Mouse (Mus musculus): ENCODE measurements around the gene Gm10229.
"Not testable (repeated sequence)": the region's sequence is repeated elsewhere in the genome, so short reads cannot be mapped to it uniquely, and the experiment has no call there.

Gene Gm10229

GRCm38 (mm10) chr16:89014984-89015383 is at the start of gene Gm10229:
TSS of gene Gm10229 (plus strand) at chr16:89015284.
- DNase-seq, result not testable (repeated sequence)

- no peak for DNase-seq
Measured at GRCm38 (mm10) chr16:89010659-89011058, 4.4 kb upstream of the Gm10229 start, which contains the start of gene Krtap22-2. TSS of gene Krtap22-2 (minus strand) at chr16:89010759.

- DNase-seq, result no peak
Measured at GRCm38 (mm10) chr16:89013973-89014372, 1.1 kb upstream of the Gm10229 start.

DNA sequence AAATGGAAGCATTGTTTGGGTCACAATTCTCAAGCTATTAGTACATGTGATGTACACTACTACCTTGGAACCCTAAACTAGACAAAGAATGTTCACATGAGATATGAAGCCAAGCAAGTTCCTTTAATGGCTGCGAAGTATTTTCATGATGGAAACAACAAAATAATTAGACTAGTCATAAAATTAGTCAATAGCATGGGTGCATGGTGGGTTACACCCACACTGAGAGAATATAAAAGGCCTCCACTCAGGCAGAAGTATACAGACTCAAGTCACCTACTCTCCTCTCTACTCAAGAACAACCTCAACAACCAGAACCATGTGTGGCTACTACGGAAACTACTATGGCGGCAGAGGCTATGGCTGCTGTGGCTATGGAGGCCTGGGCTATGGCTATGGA is 16.3 kb downstream of the Gm10229 start, which contains the start of gene Krtap6-1:
TSS of gene Krtap6-1 (plus strand) at position 301 of the 400 bp plus-strand sequence.
- not testable (repeated sequence) for DNase-seq

DNA sequence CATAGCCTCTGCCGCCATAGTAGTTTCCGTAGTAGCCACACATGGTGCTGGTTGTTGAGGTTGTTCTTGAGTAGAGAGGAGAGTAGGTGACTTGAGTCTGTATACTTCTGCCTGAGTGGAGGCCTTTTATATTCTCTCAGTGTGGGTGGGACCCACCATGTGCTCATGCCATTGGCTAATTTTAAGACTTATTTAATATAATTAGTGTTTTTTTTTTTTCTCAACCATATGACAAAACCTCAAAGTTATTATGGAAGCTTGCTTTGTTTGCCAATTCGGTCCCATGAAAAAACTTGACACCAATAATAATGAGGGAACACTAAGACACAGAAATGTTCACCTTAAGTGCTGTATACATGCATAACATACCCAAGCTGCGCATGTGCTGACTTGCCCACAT is 26.3 kb downstream of the Gm10229 start, which contains the start of gene Gm10228:
TSS of gene Gm10228 (minus strand) at position 101 of the 400 bp plus-strand sequence.
- not testable (repeated sequence) for DNase-seq

DNA sequence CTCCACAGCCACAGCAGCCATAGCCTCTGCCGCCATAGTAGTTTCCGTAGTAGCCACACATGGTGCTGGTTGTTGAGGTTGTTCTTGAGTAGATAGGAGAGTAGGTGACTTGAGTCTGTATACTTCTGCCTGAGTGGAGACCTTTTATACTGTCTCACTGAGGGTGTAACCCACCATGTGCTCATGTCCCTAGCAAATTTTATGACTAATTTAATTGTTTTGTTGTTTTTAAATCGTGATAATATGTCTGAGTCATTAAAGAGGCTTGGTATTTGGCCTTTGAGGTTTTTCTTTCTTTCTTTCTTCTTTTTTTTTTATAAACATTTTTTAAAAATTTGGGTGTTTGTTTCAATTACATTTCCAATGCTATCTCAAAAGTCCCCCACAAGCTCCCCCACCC is 32.7 kb downstream of the Gm10229 start, which contains the start of gene Krtap6-5:
TSS of gene Krtap6-5 (minus strand) at position 101 of the 400 bp plus-strand sequence.
- DNase-seq, result no peak

DNA sequence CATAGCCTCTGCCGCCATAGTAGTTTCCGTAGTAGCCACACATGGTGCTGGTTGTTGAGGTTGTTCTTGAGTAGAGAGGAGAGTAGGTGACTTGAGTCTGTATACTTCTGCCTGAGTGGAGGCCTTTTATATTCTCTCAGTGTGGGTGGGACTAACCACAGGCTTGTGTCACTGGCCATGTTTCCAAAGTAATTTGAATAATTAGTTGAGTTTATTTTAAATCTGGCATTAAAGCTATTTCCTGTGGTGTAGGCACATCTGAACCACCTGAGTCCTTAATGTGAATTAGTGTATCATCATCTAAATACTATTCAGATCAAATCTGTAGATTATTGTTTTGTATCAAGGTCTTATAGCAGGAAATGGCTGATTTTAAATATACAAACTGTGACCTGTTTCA is 48.8 kb downstream of the Gm10229 start, which contains the start of gene 1110025L11Rik:
TSS of gene 1110025L11Rik (minus strand) at position 101 of the 400 bp plus-strand sequence.
- DNase-seq, result not testable (repeated sequence)

All from B cell, adult 2 months (primary cell).